Mouse (Mus musculus) R1 (cell line): ENCODE measurements around the gene Edil3.
A peak's percentile ranks its signal among the peaks of the same experiment; 100 is the strongest.

ENCODE experiments used
- DNase-seq: peaks from one replicate; pipeline ENCODE4 v3.0.0-alpha.2; 2018; ENCODE audit warnings: low read depth, low spot score

Gene Edil3

GRCm38 (mm10) chr13:89253990-89254642, 432.8 kb downstream of the Edil3 start:
- DNase-seq, result no peak

GRCm38 (mm10) chr13:89256906-89257305, 435.6 kb downstream of the Edil3 start:
- no peak for DNase-seq

GRCm38 (mm10) chr13:89286696-89287305, 465.5 kb downstream of the Edil3 start:
- DNase-seq, result no peak

GRCm38 (mm10) chr13:89288201-89288600, 466.9 kb downstream of the Edil3 start:
- no peak for DNase-seq

GRCm38 (mm10) chr13:89321155-89321554, 499.9 kb downstream of the Edil3 start:
- DNase-seq, result no peak

- DNase-seq, result no peak
Measured at GRCm38 (mm10) chr13:89324282-89324681, 503.0 kb downstream of the Edil3 start.

GRCm38 (mm10) chr13:89334494-89334893, 513.2 kb downstream of the Edil3 start:
- peak; percentile 3 for DNase-seq

GRCm38 (mm10) chr13:89335908-89336579, 514.8 kb downstream of the Edil3 start:
- no peak for DNase-seq

- DNase-seq, result no peak
Measured at GRCm38 (mm10) chr13:89339055-89339454, 517.8 kb downstream of the Edil3 start.

- DNase-seq, result no peak
Measured at GRCm38 (mm10) chr13:89339776-89340175, 518.5 kb downstream of the Edil3 start.

GRCm38 (mm10) chr13:89355234-89355633, 534.0 kb downstream of the Edil3 start:
- no peak for DNase-seq

GRCm38 (mm10) chr13:89358407-89358806, 537.1 kb downstream of the Edil3 start:
- no peak for DNase-seq

GRCm38 (mm10) chr13:89362274-89362673, 541.0 kb downstream of the Edil3 start:
- DNase-seq, result no peak

- DNase-seq, result no peak
Measured at GRCm38 (mm10) chr13:89371253-89371652, 550.0 kb downstream of the Edil3 start.

- no peak for DNase-seq
Measured at GRCm38 (mm10) chr13:89371656-89372240, 550.5 kb downstream of the Edil3 start.
